Mouse (Mus musculus): ENCODE results near the gene Ppef1.

- TF ChIP-seq CTCF (IDR thresholded peaks at IDR 0.05; ENCODE audit: low read depth) (no peak), EP300 (IDR thresholded peaks at IDR 0.05; ENCODE audit: low read depth) (no peak)
These were observed 37.5 kb upstream of the Ppef1 start for GRCm38 (mm10) chrX:160773033-160773432.
